Mouse (Mus musculus) liver, embryonic 12.5 days (tissue): ENCODE data around the gene Tmco1. TPM values are rescaled to one million over a fixed set of nuclear protein-coding genes. Genes with fewer than 3 reads are reported as not detected.
"Not testable (repeated sequence)": the region's sequence is repeated elsewhere in the genome, so short reads cannot be mapped to it uniquely, and the experiment has no call there.

Experiments used
- ATAC-seq: fragments of 200-750 bp; cut with Nextera tagmentation; 2 replicates; pipeline ENCODE4 v1.8.0; 2017; ENCODE audit warnings: moderate number of reproducible peaks, mild to moderate bottlenecking, moderate library complexity
- H3K27ac ChIP-seq: fragments of 300-500 bp; sonication (generic); 2 replicates; pipeline ENCODE4 v1.5.1; 2016; ENCODE audit warnings: mild to moderate bottlenecking
- H3K27me3 ChIP-seq: fragments of 300-500 bp; sonication (generic); replicated peaks from 2 replicates; pipeline ENCODE4 v1.6.1; 2016; ENCODE audit warnings: mild to moderate bottlenecking, moderate library complexity
- H3K36me3 ChIP-seq: fragments of 300-500 bp; sonication (generic); 2 replicates; pipeline ENCODE4 v1.6.1; 2016; ENCODE audit warnings: mild to moderate bottlenecking, moderate library complexity
- H3K4me1 ChIP-seq: fragments of 300-500 bp; sonication (generic); 2 replicates; pipeline ENCODE4 v1.6.1; 2016
- H3K4me2 ChIP-seq: fragments of 300-500 bp; sonication (generic); 2 replicates; pipeline ENCODE4 v1.6.1; 2016; ENCODE audit warnings: mild to moderate bottlenecking, moderate library complexity
- H3K4me3 ChIP-seq: fragments of 300-500 bp; sonication (generic); 2 replicates; pipeline ENCODE4 v1.5.1; 2016; ENCODE audit warnings: mild to moderate bottlenecking, moderate library complexity
- H3K9ac ChIP-seq: fragments of 300-500 bp; sonication (generic); 2 replicates; pipeline ENCODE4 v1.6.1; 2016; ENCODE audit warnings: mild to moderate bottlenecking, moderate library complexity
- H3K9me3 ChIP-seq: fragments of 300-500 bp; sonication (generic); replicated peaks from 2 replicates; pipeline ENCODE4 v1.6.1; 2016; ENCODE audit warnings: mild to moderate bottlenecking, moderate library complexity
- WGBS: fragments of 180-500 bp; shearing (Covaris S2); methylation state at CpG from one replicate; pipeline ENCODE4 v1.1.7; 2016; ENCODE audit not compliant: insufficient replicate concordance; 5-methylcytosine and 5-hydroxymethylcytosine counted together
- polyA plus RNA-seq: library from polyadenylated mRNA; unstranded; fragments of >200 nt; fragmentation: Nextera tagmentation; extraction: Ambion mirVana; gene quantifications from 2 replicates; pipeline ENCODE4 v1.2.1, GENCODE M21; 2016

Gene Tmco1
- polyA plus RNA-seq, 1 experiment from 2014 or later: 74.2 TPM

DNA sequence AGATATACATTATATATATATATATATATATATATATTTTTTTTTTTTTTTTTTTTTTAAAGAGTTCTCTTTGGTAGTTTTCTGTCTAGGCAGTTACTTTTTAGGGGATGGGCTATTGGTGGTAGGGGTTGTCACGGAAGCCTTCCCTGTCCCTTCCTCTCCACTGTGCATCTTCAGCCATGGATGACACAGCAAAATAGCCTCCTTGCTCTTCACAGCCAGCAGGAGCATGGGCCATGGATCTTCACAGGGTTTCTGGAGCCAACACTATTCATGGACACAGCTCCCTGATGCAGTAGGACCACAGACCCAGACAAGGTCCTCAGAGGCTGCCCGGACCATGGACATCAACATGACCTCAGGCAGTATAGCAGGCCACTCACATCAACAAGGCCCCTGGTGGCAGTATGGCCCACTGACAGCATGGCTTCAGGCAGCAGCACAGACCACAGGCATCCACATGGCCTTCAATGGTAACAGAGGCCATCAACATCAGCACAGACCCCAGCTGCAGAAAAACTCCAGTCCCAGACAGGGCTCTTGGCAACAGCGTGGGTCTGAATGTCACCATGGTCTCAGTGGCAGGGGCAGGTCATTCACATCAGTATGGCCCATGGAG, 32.8 kb downstream of the Tmco1 start:
- H3K9ac ChIP-seq: no peak overlapping the region
- H3K36me3 ChIP-seq: no peaks in the 10 kb centered on the region
- ATAC-seq: peak; percentile 54
- H3K4me1 ChIP-seq: peaks cover 27% of the 10 kb centered on the region
- H3K4me3 ChIP-seq: peak overlapping the region; percentile 65; the same call in 1 of the 2 replicates
- H3K4me2 ChIP-seq: peak overlapping the region; percentile 95
- peak overlapping the region; percentile 45; the same call in 1 of the 2 replicates for H3K27ac ChIP-seq
- H3K9me3 ChIP-seq: no peaks in the 10 kb centered on the region
- H3K27me3 ChIP-seq: no peaks in the 10 kb centered on the region
- 77% methylated on average over 3 of the region's 3 CpGs for WGBS

DNA sequence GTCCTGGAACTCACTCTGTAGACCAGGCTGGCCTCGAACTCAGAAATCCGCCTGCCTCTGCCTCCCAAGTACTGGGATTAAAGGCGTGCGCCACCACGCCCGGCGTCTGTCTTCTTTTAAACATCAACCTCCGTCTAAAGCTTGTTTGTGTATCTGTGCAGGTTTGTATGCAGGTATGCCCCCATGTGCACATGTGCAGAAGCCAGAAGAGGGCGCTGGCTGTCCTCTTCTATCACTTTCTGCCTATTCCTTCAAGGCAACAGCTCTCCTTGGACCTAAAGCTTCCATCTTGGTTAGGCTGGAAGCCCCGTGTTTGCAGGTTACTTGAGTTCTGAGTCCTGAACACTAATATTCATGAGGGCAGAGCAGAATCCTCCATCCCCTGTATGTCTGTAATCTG, 34.7 kb downstream of the Tmco1 start:
- no peak overlapping the region for H3K4me3 ChIP-seq
- no peaks in the 10 kb centered on the region for H3K36me3 ChIP-seq
- no peak for ATAC-seq
- H3K9me3 ChIP-seq: no peaks in the 10 kb centered on the region
- no peak overlapping the region for H3K27ac ChIP-seq
- H3K27me3 ChIP-seq: no peaks in the 10 kb centered on the region
- H3K4me1 ChIP-seq: peaks cover 24% of the 10 kb centered on the region
- 82% methylated on average over 10 of the region's 10 CpGs for WGBS
- no peak overlapping the region for H3K4me2 ChIP-seq
- no peak overlapping the region for H3K9ac ChIP-seq

DNA sequence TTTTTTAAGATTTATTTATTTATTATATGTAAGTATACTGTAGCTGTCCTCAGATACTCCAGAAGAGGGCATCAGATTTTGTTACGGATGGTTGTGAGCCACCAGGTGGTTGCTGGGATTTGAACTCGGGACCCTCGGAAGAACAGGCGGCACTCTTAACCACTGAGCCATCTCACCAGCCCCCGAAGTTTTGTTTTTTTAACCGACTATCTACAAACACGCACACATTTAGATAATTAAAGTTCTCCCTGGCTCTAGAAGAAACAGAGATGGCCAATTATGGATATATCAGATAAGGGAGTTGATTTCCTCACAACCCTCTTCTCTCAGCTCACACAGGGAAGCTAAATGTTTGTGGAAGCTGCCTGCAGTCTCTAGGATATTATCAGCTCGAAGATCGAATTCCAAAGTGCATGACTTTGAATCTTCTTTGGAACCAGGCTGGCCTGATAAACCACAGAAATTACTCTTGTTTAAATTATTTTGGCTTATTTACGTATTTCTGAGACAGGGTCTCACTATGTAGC, 37.9 kb downstream of the Tmco1 start:
- 81% methylated on average over 10 of the region's 10 CpGs for WGBS
- H3K9me3 ChIP-seq, ATAC-seq, H3K36me3 ChIP-seq, H3K9ac ChIP-seq, H3K4me3 ChIP-seq, H3K4me2 ChIP-seq, H3K27me3 ChIP-seq, H3K27ac ChIP-seq: not testable (repeated sequence)
- H3K4me1 ChIP-seq: peaks cover 26% of the 10 kb centered on the region

DNA sequence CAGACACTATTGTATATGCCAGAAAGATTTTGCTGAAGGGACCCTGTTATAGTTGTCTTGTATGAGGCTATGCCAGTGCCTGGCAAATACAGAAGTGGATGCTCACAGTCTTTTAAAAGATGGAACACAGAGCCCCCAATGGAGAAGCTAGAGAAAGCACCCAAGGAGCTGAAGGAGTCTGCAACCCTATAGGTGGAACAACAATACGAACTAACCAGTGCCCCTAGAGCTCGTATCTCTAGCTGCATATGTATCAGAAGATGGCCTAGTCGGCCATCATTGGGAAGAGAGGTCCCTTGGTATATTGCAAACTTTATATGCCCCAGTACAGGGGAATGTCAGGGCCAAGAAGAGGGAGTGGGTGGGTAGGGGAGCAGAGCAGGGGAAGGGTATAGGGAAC, 41.0 kb downstream of the Tmco1 start:
- not testable (repeated sequence) for H3K9me3 ChIP-seq, H3K27me3 ChIP-seq, ATAC-seq
- peak overlapping the region; percentile 95 for H3K27ac ChIP-seq
- 26% methylated on average over 3 of the region's 3 CpGs for WGBS
- peak overlapping the region; percentile 87 for H3K4me3 ChIP-seq
- peak overlapping the region; percentile 91 for H3K9ac ChIP-seq
- peaks cover 40% of the 10 kb centered on the region for H3K4me1 ChIP-seq
- H3K36me3 ChIP-seq: peaks cover 26% of the 10 kb centered on the region
- peak overlapping the region; percentile 97 for H3K4me2 ChIP-seq

DNA sequence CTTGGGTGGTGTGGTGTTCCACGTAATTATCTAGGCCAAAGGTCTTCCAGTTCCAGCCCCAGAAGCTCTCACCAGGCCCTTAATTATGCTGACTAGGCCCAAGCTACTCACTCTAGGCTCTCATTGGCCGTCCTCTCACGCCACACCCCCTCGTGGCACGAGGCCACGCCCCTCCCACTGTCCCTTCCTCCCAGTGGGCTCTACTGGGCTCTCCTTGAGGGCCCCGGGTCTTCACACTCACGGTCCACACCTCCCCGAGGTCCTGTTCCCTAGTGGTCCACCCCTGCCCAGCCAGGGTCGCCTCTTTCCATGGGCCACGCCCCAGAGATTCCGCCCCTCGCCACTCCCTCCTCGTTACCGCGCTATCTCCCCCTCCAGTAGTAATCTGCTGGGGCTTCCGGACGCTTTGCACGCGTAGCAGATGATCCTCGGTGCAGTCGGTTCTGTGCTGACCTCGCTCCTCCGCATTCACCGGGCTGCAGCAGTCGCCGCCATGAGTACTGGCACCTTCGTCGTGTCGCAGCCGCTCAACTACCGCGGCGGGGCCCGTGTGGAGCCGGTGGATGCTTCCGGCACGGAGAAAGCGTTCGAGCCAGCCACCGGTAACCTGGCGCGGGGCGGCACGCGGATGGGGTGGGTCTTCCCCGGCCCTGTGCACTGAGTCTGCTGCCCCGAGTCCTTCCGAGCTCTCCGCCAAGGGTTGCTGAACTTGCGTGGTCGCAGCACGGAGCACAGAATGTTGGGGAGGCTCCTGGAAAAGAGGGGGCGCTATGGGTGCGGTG, 41.8 kb downstream of the Tmco1 start, which contains the start of gene Aldh9a1:
Gene Aldh9a1, plus strand, starts transcription at position 177 of the 782 bp plus-strand sequence.
- ATAC-seq: peak; percentile 96
- under 1% methylated on average over 55 of the region's 55 CpGs for WGBS
- peak within 1 kb of the TSS; percentile 95 for H3K27ac ChIP-seq

DNA sequence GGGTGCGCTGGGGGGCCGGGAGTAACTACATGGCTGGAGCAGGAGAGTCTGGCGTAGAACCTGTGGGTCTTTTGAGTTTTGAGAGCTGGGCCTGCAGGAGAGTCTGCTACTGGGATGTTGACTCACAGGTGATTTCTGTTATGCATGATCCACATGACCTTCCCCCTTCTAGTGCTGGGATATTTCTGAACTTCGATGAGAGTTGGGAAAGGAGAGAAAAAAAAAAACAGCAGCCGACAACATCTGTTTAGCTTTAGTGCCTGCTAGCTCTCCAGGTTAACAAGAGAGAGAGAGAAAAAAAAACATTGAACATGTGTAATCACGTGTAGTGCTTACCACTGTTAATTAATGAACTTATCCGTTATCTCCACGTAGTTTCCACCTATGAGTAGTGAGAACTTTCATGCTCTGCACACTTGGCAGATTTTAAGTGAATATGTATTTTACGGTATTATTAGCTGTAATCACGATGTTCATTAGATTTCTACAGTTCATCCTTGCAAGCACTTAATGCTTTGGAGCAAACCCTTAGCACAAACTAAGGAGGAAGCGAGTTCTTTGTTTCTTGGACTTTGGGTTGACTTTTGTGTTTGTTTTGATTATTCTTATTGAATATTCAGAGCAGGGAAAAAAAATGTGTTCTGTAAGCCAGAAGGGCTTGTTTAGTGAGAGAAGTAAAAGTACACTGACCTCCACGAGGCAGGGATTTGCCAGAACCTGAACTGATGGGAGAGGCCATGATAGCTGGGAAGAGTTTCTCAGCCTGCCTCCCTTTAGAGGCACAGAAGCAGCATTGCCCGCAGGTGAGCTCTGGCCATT, 42.6 kb downstream of the Tmco1 start:
- 22% methylated on average over 13 of the region's 13 CpGs for WGBS
- Histone ChIP-seq H3K27me3 (no peaks in the 10 kb centered on the region), H3K27ac (peak overlapping the region; percentile 95), H3K9me3 (no peaks in the 10 kb centered on the region), H3K9ac (peak overlapping the region; percentile 91), H3K4me1 (peaks cover 44% of the 10 kb centered on the region), H3K4me3 (peak overlapping the region; percentile 87), H3K4me2 (peak overlapping the region; percentile 97), H3K36me3 (peaks cover 42% of the 10 kb centered on the region)
- no peak; the same call in 1 of the 2 replicates for ATAC-seq

More for the DNA sequence above, 41.8 kb downstream of the Tmco1 start, which contains the start of gene Aldh9a1:
- no peaks in the 10 kb centered on the region for H3K9me3 ChIP-seq
- peak within 1 kb of the TSS; percentile 97 for H3K4me2 ChIP-seq
- peaks cover 44% of the 10 kb centered on the region for H3K4me1 ChIP-seq
- H3K4me3 ChIP-seq: peak within 1 kb of the TSS; percentile 87
- H3K9ac ChIP-seq: peak within 1 kb of the TSS; percentile 91
- H3K27me3 ChIP-seq: no peaks in the 10 kb centered on the region
- H3K36me3 ChIP-seq: peaks cover 34% of the 10 kb centered on the region

DNA sequence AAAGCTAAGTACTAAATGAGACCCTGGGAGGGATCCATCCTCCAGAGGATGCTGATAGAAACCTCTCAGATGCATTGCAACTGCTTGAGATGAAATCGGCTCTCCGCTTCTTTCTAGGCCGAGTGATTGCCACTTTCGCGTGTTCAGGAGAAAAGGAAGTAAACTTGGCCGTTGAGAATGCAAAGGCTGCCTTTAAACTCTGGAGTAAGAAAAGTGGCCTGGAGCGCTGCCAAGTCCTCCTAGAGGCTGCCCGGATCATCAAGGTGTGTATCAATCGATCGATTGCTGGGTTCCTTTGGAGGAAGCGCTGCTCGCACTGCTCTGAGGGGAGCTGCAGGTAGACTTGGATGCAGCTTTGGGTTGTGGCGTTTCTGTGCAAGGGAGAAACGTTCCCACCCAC, 44.2 kb downstream of the Tmco1 start:
- H3K4me1 ChIP-seq: peaks cover 44% of the 10 kb centered on the region
- H3K27ac ChIP-seq: no peak overlapping the region
- no peaks in the 10 kb centered on the region for H3K9me3 ChIP-seq
- peaks cover 58% of the 10 kb centered on the region for H3K36me3 ChIP-seq
- ATAC-seq: no peak
- no peak overlapping the region for H3K4me2 ChIP-seq
- H3K27me3 ChIP-seq: no peaks in the 10 kb centered on the region
- 86% methylated on average over 14 of the region's 14 CpGs for WGBS
- H3K9ac ChIP-seq: no peak overlapping the region
- H3K4me3 ChIP-seq: no peak overlapping the region

DNA sequence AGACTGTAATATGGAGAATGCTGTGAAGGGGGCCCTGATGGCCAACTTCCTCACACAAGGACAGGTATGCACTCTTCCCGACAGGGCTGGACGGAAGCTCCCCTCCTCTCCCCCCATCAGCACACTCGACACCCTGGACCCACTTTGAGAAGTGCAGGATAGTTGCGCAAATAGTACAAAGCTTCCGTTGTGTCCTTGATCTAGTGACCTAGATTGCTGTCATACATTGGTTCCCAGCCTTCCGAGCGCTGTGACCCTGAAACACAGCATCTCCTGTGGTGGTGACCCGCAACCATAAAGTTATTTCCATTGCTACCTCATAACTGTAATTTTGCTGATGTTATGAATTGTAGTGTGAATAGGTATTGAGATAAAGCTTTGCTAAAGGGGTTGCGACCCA, 49.2 kb downstream of the Tmco1 start:
- Histone ChIP-seq H3K9me3 (no peaks in the 10 kb centered on the region), H3K4me1 (peaks cover 14% of the 10 kb centered on the region), H3K9ac (no peak overlapping the region), H3K4me2 (no peak overlapping the region), H3K4me3 (no peak overlapping the region), H3K27me3 (no peaks in the 10 kb centered on the region), H3K36me3 (peaks cover 98% of the 10 kb centered on the region), H3K27ac (no peak overlapping the region)
- 90% methylated on average over 9 of the region's 9 CpGs for WGBS
- no peak for ATAC-seq

DNA sequence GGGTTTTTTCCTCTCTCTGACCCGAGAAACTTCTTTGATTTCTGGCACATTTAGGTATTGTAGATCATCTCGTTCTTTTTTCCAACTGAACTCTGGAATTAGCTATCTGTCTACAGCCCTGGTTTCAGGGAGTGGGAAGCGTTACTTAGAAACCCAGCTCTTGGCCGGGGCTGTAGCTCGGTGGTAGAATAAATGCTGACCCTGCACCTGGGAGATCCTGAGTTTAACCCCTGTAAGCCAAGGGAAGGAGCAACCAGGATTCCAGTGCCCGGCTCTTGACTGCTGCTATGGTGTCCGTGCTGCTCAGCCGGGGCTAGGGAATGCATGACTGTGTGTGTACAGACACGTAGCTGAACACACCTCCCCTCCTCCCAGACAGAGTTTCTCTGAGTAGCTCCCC, 50.6 kb downstream of the Tmco1 start:
- ATAC-seq: no peak
- H3K9ac ChIP-seq: no peak overlapping the region
- H3K36me3 ChIP-seq: peaks cover 98% of the 10 kb centered on the region
- 84% methylated on average over 9 of the region's 9 CpGs for WGBS
- no peak overlapping the region for H3K27ac ChIP-seq
- H3K4me3 ChIP-seq: no peak overlapping the region
- no peak overlapping the region for H3K4me2 ChIP-seq
- H3K4me1 ChIP-seq: peaks cover 9% of the 10 kb centered on the region
- no peaks in the 10 kb centered on the region for H3K9me3 ChIP-seq
- no peaks in the 10 kb centered on the region for H3K27me3 ChIP-seq

DNA sequence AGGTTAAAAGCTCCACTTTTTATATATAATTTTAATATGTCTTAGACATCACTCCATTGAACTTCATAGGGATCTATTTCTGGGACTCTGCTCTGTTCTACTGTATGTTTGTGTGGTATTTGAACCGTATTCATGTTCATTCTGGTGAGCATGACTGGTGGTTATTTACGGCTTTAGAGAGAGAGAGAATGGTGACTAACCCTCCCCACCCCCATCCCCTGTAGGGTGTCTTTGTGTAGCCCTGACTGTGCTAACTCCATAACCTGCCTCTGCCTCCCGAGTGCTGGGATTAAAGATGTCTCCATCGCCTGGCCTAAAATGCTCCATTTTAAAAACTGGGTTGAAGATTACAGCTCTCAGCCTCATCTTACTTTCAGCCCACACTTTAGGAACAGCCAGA, 52.1 kb downstream of the Tmco1 start:
- ATAC-seq: no peak
- 88% methylated on average over 4 of the region's 4 CpGs for WGBS

DNA sequence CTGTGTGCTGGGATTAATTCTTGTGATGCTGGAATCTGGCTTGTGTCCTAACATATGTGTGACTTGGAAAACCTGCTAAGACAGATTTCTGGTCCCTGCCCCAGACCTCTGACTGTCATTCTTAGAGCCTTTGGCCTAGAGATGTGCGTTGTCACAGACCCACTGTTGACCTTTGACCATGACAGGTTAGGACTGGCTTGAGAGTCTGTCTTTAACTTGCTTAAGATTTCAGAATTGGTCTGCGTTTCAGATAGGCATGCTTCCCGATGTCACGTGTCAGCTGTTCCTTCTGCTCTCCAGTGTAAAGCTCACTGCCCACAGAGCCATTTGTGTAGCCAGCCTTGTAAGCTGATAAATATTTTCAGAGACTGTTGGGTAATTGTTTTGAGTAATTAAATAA, 54.6 kb downstream of the Tmco1 start:
- ATAC-seq: no peak
- H3K27me3 ChIP-seq: no peaks in the 10 kb centered on the region
- H3K9me3 ChIP-seq: no peaks in the 10 kb centered on the region
- H3K27ac ChIP-seq: no peak overlapping the region
- whole genome bisulfite sequencing: 91% methylated on average over 4 of the region's 4 CpGs
- peaks cover 20% of the 10 kb centered on the region for H3K4me1 ChIP-seq
- H3K9ac ChIP-seq: no peak overlapping the region
- H3K36me3 ChIP-seq: peaks cover 98% of the 10 kb centered on the region
- no peak overlapping the region for H3K4me2 ChIP-seq
- H3K4me3 ChIP-seq: no peak overlapping the region

More for the DNA sequence above, 52.1 kb downstream of the Tmco1 start:
- Histone ChIP-seq H3K27ac (no peak overlapping the region), H3K36me3 (peaks cover 98% of the 10 kb centered on the region), H3K4me1 (no peaks in the 10 kb centered on the region), H3K4me2 (no peak overlapping the region), H3K4me3 (no peak overlapping the region), H3K9me3 (no peaks in the 10 kb centered on the region), H3K9ac (no peak overlapping the region), H3K27me3 (no peaks in the 10 kb centered on the region)
